Mouse (Mus musculus): ENCODE results near the gene Ddn. TPM values are rescaled to one million over a fixed set of nuclear protein-coding genes. Genes with fewer than 3 reads are reported as not detected.

Gene Ddn
- polyA plus RNA-seq, 1 experiment from 2014 or later, result not detected

- Histone ChIP-seq H3K9ac (replicated peaks) (no peak overlapping the region; the same call in 1 of the 2 replicates), H3K4me3 (ENCODE audit: low read depth, low read length) (peak overlapping the region; percentile 27), H3K4me2 (ENCODE audit: low read depth, low read length) (peak overlapping the region; percentile 67), H3K4me1 (ENCODE audit: insufficient read depth) (peaks cover 27% of the 10 kb centered on the region), H3K27me3 (ENCODE audit: insufficient read depth, low read length) (peaks cover 95% of the 10 kb centered on the region), H3K9me3 (ENCODE audit: low read length) (no peaks in the 10 kb centered on the region), H3K27ac (ENCODE audit: low read depth) (no peak overlapping the region), H3K36me3 (replicated peaks; ENCODE audit: insufficient read depth, low read length) (no peaks in the 10 kb centered on the region)
- TF ChIP-seq EP300 (IDR thresholded peaks at IDR 0.05; ENCODE audit: low read depth) (no peak), CTCF (IDR thresholded peaks at IDR 0.05; ENCODE audit: low read depth) (peak; percentile 66)
- 2% methylated on average over 62 of the region's 64 CpGs for WGBS (ENCODE audit: insufficient replicate concordance)
- ATAC-seq (no peak; the same call in 1 of the 2 replicates), DNase-seq (peak; percentile 67)
Observed at GRCm38 (mm10) chr15:98805324-98806040, 3.8 kb downstream of the Ddn start.

GRCm38 (mm10) chr15:98804054-98804453 lies 5.2 kb downstream of the Ddn start:
- Histone ChIP-seq H3K36me3 (replicated peaks; ENCODE audit: insufficient read depth, low read length) (no peaks in the 10 kb centered on the region), H3K4me2 (ENCODE audit: low read depth, low read length) (peak overlapping the region; percentile 42), H3K4me3 (ENCODE audit: low read depth, low read length) (peak overlapping the region; percentile 17; the same call in 1 of the 2 replicates), H3K9ac (replicated peaks) (no peak overlapping the region), H3K27ac (ENCODE audit: low read depth) (no peak overlapping the region), H3K4me1 (ENCODE audit: insufficient read depth) (peaks cover 27% of the 10 kb centered on the region), H3K27me3 (ENCODE audit: insufficient read depth, low read length) (peaks cover 98% of the 10 kb centered on the region), H3K9me3 (ENCODE audit: low read length) (no peaks in the 10 kb centered on the region)
- DNase-seq (peak; percentile 87), ATAC-seq (peak; percentile 63)
- TF ChIP-seq CTCF (IDR thresholded peaks at IDR 0.05; ENCODE audit: low read depth) (peak; percentile 81), EP300 (IDR thresholded peaks at IDR 0.05; ENCODE audit: low read depth) (no peak)
- 1% methylated on average over 32 of the region's 32 CpGs for WGBS (ENCODE audit: insufficient replicate concordance)

- Histone ChIP-seq H3K27me3 (ENCODE audit: insufficient read depth, low read length) (peaks cover 98% of the 10 kb centered on the region), H3K36me3 (replicated peaks; ENCODE audit: insufficient read depth, low read length) (no peaks in the 10 kb centered on the region), H3K27ac (ENCODE audit: low read depth) (no peak overlapping the region), H3K9me3 (ENCODE audit: low read length) (no peaks in the 10 kb centered on the region), H3K9ac (replicated peaks) (no peak overlapping the region), H3K4me1 (ENCODE audit: insufficient read depth) (peaks cover 25% of the 10 kb centered on the region), H3K4me2 (ENCODE audit: low read depth, low read length) (no peak overlapping the region), H3K4me3 (ENCODE audit: low read depth, low read length) (no peak overlapping the region)
- ATAC-seq (no peak), DNase-seq (no peak)
- TF ChIP-seq EP300 (IDR thresholded peaks at IDR 0.05; ENCODE audit: low read depth) (no peak), CTCF (IDR thresholded peaks at IDR 0.05; ENCODE audit: low read depth) (no peak)
- WGBS (ENCODE audit: insufficient replicate concordance), result 7% methylated on average over 8 of the region's 8 CpGs
Observed at GRCm38 (mm10) chr15:98802926-98803325, 6.4 kb downstream of the Ddn start.

- 13% methylated on average over 12 of the region's 12 CpGs for WGBS (ENCODE audit: insufficient replicate concordance)
- H3K27ac ChIP-seq (ENCODE audit: low read depth), result no peak overlapping the region
- peak; percentile 26; the same call in 1 of the 2 replicates for ATAC-seq
- H3K36me3 ChIP-seq (replicated peaks; ENCODE audit: insufficient read depth, low read length), result no peaks in the 10 kb centered on the region
- DNase-seq, result peak; percentile 87
- H3K27me3 ChIP-seq (ENCODE audit: insufficient read depth, low read length), result peaks cover 97% of the 10 kb centered on the region
- no peak overlapping the region for H3K9ac ChIP-seq (replicated peaks)
- H3K9me3 ChIP-seq (ENCODE audit: low read length), result no peaks in the 10 kb centered on the region
- H3K4me3 ChIP-seq (ENCODE audit: low read depth, low read length), result no peak overlapping the region
- no peak overlapping the region for H3K4me2 ChIP-seq (ENCODE audit: low read depth, low read length)
- no peak for TF ChIP-seq EP300 (IDR thresholded peaks at IDR 0.05; ENCODE audit: low read depth)
- TF ChIP-seq CTCF (IDR thresholded peaks at IDR 0.05; ENCODE audit: low read depth), result peak; percentile 85
- peaks cover 6% of the 10 kb centered on the region for H3K4me1 ChIP-seq (ENCODE audit: insufficient read depth)
Observed at GRCm38 (mm10) chr15:98799396-98799795, 9.9 kb downstream of the Ddn start.

- H3K4me2 ChIP-seq (ENCODE audit: low read depth, low read length), result no peak overlapping the region
- 48% methylated on average over 3 of the region's 3 CpGs for WGBS (ENCODE audit: insufficient replicate concordance)
- no peak overlapping the region for H3K27ac ChIP-seq (ENCODE audit: low read depth)
- H3K36me3 ChIP-seq (replicated peaks; ENCODE audit: insufficient read depth, low read length), result no peaks in the 10 kb centered on the region
- peaks cover 4% of the 10 kb centered on the region for H3K4me1 ChIP-seq (ENCODE audit: insufficient read depth)
- no peak overlapping the region for H3K9ac ChIP-seq (replicated peaks)
- DNase-seq (no peak), ATAC-seq (no peak)
- no peak overlapping the region for H3K4me3 ChIP-seq (ENCODE audit: low read depth, low read length)
- TF ChIP-seq CTCF (IDR thresholded peaks at IDR 0.05; ENCODE audit: low read depth) (no peak), EP300 (IDR thresholded peaks at IDR 0.05; ENCODE audit: low read depth) (no peak)
- H3K9me3 ChIP-seq (ENCODE audit: low read length), result no peaks in the 10 kb centered on the region
- H3K27me3 ChIP-seq (ENCODE audit: insufficient read depth, low read length), result peaks cover 96% of the 10 kb centered on the region
Observed at GRCm38 (mm10) chr15:98798903-98799302, 10.4 kb downstream of the Ddn start.

GRCm38 (mm10) chr15:98797835-98798492 lies 11.3 kb downstream of the Ddn start:
- Histone ChIP-seq H3K4me2 (ENCODE audit: low read depth, low read length) (no peak overlapping the region), H3K9me3 (ENCODE audit: low read length) (no peaks in the 10 kb centered on the region), H3K9ac (replicated peaks) (no peak overlapping the region), H3K4me3 (ENCODE audit: low read depth, low read length) (no peak overlapping the region), H3K4me1 (ENCODE audit: insufficient read depth) (no peaks in the 10 kb centered on the region), H3K27me3 (ENCODE audit: insufficient read depth, low read length) (peaks cover 96% of the 10 kb centered on the region), H3K27ac (ENCODE audit: low read depth) (no peak overlapping the region), H3K36me3 (replicated peaks; ENCODE audit: insufficient read depth, low read length) (no peaks in the 10 kb centered on the region)
- DNase-seq, result peak; percentile 13
- 8% methylated on average over 27 of the region's 28 CpGs for WGBS (ENCODE audit: insufficient replicate concordance)
- TF ChIP-seq CTCF (IDR thresholded peaks at IDR 0.05; ENCODE audit: low read depth) (no peak), EP300 (IDR thresholded peaks at IDR 0.05; ENCODE audit: low read depth) (no peak)
- ATAC-seq, result no peak

All from liver, postnatal 0 days (tissue).